Mouse (Mus musculus) hematopoietic stem cell, adult 5-6 weeks (primary cell): ENCODE measurements at regions not wholly inside any gene's neighbourhood (a gene's known extent, or its start where the extent isn't known, plus 50 kb on each side); places are given as distances from the start of the nearest gene placed in this dataset.

Experiments used
- ATAC-seq, 2 experiments: fragments of 125-278 bp in 1 of 2; replicated peaks in 1 of 2; 2 replicates each; pipeline ENCODE4 v1.8.0; 2016 to 2017; ENCODE audit warnings: inconsistent platforms in 2 of 2, mild to moderate bottlenecking in 2 of 2, moderate number of reproducible peaks in 2 of 2, low read depth in 1 of 2, moderate TSS enrichment in 1 of 2; ENCODE audit not compliant: low FRiP score in 2 of 2, poor library complexity in 2 of 2, severe bottlenecking in 2 of 2, insufficient read depth in 1 of 2, low TSS enrichment in 1 of 2

GRCm38 (mm10) chr8:8254446-8254845, 406.6 kb downstream of the Efnb2 start:
- no peak for ATAC-seq

- no peak for ATAC-seq
Observed at GRCm38 (mm10) chr8:8244599-8244998, 416.4 kb downstream of the Efnb2 start.

GRCm38 (mm10) chr8:8241755-8242501, 419.1 kb downstream of the Efnb2 start:
- ATAC-seq: no peak

GRCm38 (mm10) chr8:8241051-8241688, 419.9 kb downstream of the Efnb2 start:
- ATAC-seq: no peak

GRCm38 (mm10) chr8:8239489-8239888, 421.6 kb downstream of the Efnb2 start:
- ATAC-seq: peak; percentile 97 to 98

GRCm38 (mm10) chr8:8238051-8238450, 423.0 kb downstream of the Efnb2 start:
- ATAC-seq: no peak

GRCm38 (mm10) chr8:8233616-8234015, 427.4 kb downstream of the Efnb2 start:
- no peak for ATAC-seq

- no peak for ATAC-seq
Observed at GRCm38 (mm10) chr8:8233156-8233555, 427.9 kb downstream of the Efnb2 start.

- no peak for ATAC-seq
Observed at GRCm38 (mm10) chr8:8231996-8232632, 428.9 kb downstream of the Efnb2 start.

- ATAC-seq: no peak
Observed at GRCm38 (mm10) chr8:8231308-8231985, 429.6 kb downstream of the Efnb2 start.

- no peak for ATAC-seq
Observed at GRCm38 (mm10) chr8:8225994-8226393, 435.0 kb downstream of the Efnb2 start.

- 0 out of 4 replicates have a peak, but pooled peaks of 1 of the 2 experiments have one; percentile 22 for ATAC-seq
Observed at GRCm38 (mm10) chr8:8225175-8225830, 435.7 kb downstream of the Efnb2 start.

GRCm38 (mm10) chr8:8220395-8221031, 440.5 kb downstream of the Efnb2 start:
- ATAC-seq: no peak

- ATAC-seq: no peak
Observed at GRCm38 (mm10) chr8:8219701-8220394, 441.2 kb downstream of the Efnb2 start.

GRCm38 (mm10) chr8:8193036-8193435, 468.0 kb downstream of the Efnb2 start:
- peak in 1 of 2 experiments; percentile 65; a peak in 3 of 4 replicates for ATAC-seq

GRCm38 (mm10) chr8:8186046-8186445, 475.0 kb downstream of the Efnb2 start:
- no peak for ATAC-seq
